Mouse (Mus musculus) T-helper 1 cell (primary cell): Measurements from ENCODE around the gene Gm21304.
"Not testable (repeated sequence)": the region's sequence is repeated elsewhere in the genome, so short reads cannot be mapped to it uniquely, and the experiment has no call there.

ENCODE experiments used
- in situ Hi-C: fragments of 300-600 bp; cut with MboI, MseI; formaldehyde crosslinking; loops from one replicate; pipeline ENCODE4 v1.15.1; 2025; ENCODE audit warnings: high pct_unique_total_duplicates

Gm21304 gene

DNA sequence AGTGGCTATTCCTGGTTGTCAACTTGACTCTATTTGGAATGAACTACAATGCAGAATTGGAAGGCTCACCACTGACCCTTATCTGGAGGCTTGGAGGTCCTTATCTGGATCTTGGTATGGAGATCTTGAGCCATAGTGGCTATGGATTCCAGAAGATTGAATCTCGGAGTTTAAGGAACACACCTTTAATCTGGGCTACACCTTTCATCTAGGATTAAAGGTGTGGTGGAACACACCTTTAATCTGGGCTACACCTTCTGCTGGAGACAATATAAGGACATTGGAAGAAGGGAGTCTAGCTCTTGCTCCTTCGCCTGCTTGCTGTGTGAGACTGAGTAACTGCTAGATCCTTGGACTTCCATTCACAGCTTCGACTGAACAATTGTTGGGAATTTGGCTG is at the start of gene Gm21304:
Gene Gm21304, plus strand, starts transcription at position 301 of the 400 bp plus-strand sequence.
- in situ Hi-C loops: loop anchor here (5.0 kb wide), 1 partner anchor 34 kb away; no protein-coding TSS in a partner anchor

DNA sequence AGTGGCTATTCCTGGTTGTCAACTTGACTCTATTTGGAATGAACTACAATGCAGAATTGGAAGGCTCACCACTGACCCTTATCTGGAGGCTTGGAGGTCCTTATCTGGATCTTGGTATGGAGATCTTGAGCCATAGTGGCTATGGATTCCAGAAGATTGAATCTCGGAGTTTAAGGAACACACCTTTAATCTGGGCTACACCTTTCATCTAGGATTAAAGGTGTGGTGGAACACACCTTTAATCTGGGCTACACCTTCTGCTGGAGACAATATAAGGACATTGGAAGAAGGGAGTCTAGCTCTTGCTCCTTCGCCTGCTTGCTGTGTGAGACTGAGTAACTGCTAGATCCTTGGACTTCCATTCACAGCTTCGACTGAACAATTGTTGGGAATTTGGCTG is 25.6 kb upstream of the Gm21304 start, which contains the start of gene Gm21293:
Gene Gm21293, plus strand, starts transcription at position 301 of the 400 bp plus-strand sequence.
- in situ Hi-C loops: loop anchor here (5.0 kb wide), 1 partner anchor 40 kb away; no protein-coding TSS in a partner anchor

DNA sequence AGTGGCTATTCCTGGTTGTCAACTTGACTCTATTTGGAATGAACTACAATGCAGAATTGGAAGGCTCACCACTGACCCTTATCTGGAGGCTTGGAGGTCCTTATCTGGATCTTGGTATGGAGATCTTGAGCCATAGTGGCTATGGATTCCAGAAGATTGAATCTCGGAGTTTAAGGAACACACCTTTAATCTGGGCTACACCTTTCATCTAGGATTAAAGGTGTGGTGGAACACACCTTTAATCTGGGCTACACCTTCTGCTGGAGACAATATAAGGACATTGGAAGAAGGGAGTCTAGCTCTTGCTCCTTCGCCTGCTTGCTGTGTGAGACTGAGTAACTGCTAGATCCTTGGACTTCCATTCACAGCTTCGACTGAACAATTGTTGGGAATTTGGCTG is 17.1 kb upstream of the Gm21304 start, which contains the start of gene Gm6763:
Gene Gm6763, plus strand, starts transcription at position 301 of the 400 bp plus-strand sequence.
- in situ Hi-C loops: not testable (repeated sequence)

DNA sequence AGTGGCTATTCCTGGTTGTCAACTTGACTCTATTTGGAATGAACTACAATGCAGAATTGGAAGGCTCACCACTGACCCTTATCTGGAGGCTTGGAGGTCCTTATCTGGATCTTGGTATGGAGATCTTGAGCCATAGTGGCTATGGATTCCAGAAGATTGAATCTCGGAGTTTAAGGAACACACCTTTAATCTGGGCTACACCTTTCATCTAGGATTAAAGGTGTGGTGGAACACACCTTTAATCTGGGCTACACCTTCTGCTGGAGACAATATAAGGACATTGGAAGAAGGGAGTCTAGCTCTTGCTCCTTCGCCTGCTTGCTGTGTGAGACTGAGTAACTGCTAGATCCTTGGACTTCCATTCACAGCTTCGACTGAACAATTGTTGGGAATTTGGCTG is 8.6 kb upstream of the Gm21304 start, which contains the start of gene Gm8764:
Gene Gm8764, plus strand, starts transcription at position 301 of the 400 bp plus-strand sequence.
- in situ Hi-C loops: not testable (repeated sequence)

DNA sequence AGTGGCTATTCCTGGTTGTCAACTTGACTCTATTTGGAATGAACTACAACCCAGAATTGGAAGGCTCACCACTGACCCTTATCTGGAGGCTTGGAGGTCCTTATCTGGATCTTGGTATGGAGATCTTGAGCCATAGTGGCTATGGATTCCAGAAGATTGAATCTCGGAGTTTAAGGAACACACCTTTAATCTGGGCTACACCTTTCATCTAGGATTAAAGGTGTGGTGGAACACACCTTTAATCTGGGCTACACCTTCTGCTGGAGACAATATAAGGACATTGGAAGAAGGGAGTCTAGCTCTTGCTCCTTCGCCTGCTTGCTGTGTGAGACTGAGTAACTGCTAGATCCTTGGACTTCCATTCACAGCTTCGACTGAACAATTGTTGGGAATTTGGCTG is 8.4 kb downstream of the Gm21304 start, which contains the start of gene Gm21312:
Gene Gm21312, plus strand, starts transcription at position 301 of the 400 bp plus-strand sequence.
- in situ Hi-C loops: not testable (repeated sequence)

DNA sequence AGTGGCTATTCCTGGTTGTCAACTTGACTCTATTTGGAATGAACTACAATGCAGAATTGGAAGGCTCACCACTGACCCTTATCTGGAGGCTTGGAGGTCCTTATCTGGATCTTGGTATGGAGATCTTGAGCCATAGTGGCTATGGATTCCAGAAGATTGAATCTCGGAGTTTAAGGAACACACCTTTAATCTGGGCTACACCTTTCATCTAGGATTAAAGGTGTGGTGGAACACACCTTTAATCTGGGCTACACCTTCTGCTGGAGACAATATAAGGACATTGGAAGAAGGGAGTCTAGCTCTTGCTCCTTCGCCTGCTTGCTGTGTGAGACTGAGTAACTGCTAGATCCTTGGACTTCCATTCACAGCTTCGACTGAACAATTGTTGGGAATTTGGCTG is 16.9 kb downstream of the Gm21304 start, which contains the start of gene Gm20765:
Gene Gm20765, plus strand, starts transcription at position 301 of the 400 bp plus-strand sequence.
- in situ Hi-C loops: not testable (repeated sequence)

DNA sequence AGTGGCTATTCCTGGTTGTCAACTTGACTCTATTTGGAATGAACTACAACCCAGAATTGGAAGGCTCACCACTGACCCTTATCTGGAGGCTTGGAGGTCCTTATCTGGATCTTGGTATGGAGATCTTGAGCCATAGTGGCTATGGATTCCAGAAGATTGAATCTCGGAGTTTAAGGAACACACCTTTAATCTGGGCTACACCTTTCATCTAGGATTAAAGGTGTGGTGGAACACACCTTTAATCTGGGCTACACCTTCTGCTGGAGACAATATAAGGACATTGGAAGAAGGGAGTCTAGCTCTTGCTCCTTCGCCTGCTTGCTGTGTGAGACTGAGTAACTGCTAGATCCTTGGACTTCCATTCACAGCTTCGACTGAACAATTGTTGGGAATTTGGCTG is 25.4 kb downstream of the Gm21304 start, which contains the start of gene Gm4340:
Gene Gm4340, plus strand, starts transcription at position 301 of the 400 bp plus-strand sequence.
- in situ Hi-C loops: not testable (repeated sequence)

DNA sequence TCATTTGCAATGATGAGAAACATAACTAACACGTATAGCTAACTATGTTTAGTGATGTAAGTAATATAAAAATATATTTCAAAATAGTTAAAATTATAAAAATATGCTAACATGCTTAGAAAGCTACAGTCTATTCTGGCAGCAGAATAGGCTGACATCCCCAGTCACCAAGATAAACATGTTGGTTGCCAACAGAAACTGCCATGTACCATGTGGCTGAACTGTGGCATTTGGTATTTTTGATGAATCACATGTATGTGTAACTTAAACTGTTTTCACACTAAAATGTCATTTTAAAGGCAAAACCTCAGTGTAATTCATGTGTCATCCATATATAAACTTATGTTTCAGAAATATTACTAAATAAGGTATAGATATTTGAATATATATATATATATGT is 41.3 kb downstream of the Gm21304 start:
- in situ Hi-C loops: no loop called here

DNA sequence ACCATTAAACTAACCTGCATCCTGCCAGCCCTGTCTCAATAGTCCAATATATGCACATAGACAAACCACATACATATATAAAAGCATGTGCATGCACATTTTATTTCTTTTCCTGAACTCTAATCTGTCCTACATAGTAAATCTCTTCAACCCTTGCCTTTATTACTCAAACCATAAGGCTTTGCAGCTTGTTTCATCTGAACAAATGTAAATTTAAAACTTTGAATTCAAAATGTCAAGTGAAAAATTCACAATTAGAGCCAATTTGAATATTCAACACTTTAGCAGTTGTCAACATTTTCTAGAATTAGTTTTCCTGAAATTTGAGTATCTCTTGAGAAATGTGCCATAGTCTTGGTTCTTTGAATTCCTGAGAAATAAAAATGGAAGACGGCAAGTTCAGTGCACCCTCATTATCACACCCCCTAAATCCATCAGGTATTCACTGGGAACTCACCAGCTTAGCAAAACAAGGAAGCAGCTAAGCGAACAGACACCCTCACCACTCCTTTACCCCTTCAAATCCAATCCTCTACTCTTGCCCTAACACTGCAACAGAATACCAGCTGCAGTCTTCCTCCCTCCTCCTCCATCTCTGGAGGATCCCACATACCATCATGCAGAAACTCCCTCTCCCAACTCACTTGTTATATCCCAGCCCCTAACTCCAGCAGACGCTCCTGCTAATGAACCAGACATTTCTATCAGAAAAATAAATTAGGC is 42.1 kb downstream of the Gm21304 start:
- in situ Hi-C loops: no loop called here

DNA sequence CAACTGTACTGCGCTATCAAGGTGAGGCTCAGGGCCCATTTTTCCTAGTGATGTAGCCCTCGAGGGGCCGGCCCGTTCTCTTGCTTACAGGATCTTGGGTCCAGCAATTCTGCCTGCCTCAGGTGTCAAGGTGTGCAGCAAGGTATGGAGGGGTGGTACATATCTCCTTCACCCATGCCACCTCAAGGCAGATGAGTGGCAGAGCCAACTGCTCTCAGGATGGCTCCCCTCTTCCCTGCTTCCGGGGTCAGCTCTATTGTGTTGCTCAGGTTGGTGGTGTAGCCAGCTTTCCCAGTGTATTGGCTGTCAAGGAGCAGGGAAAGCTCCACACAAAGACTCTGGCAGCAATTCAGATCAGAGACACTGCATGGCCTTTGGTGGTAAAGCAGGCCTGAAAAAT is 46.2 kb downstream of the Gm21304 start:
- in situ Hi-C loops: no loop called here
